Mouse (Mus musculus) forebrain, embryonic 12.5 days (tissue): ENCODE measurements at regions not wholly inside any gene's neighbourhood (a gene's known extent, or its start where the extent isn't known, plus 50 kb on each side); places are given as distances from the start of the nearest gene placed in this dataset.

Experiments used
- ATAC-seq: fragments of 200-750 bp; cut with Nextera tagmentation; 2 replicates; pipeline ENCODE4 v1.8.0; 2017; ENCODE audit warnings: moderate TSS enrichment; ENCODE audit not compliant: low FRiP score
- H3K27ac ChIP-seq: fragments of 300-500 bp; sonication (generic); 2 replicates; pipeline ENCODE4 v1.5.1; 2016; ENCODE audit warnings: mild to moderate bottlenecking
- H3K27me3 ChIP-seq: fragments of 300-500 bp; sonication (generic); 2 replicates; pipeline ENCODE4 v1.6.1; 2016; ENCODE audit warnings: mild to moderate bottlenecking
- H3K36me3 ChIP-seq: fragments of 300-500 bp; sonication (generic); replicated peaks from 2 replicates; pipeline ENCODE4 v1.6.1; 2016; ENCODE audit warnings: mild to moderate bottlenecking
- H3K4me1 ChIP-seq: fragments of 300-500 bp; sonication (generic); 2 replicates; pipeline ENCODE4 v1.6.1; 2016
- H3K4me2 ChIP-seq: fragments of 300-500 bp; sonication (generic); 2 replicates; pipeline ENCODE4 v1.6.1; 2016; ENCODE audit warnings: mild to moderate bottlenecking, moderate library complexity
- H3K4me3 ChIP-seq: fragments of 300-500 bp; sonication (generic); replicated peaks from 2 replicates; pipeline ENCODE4 v1.5.1; 2016; ENCODE audit warnings: mild to moderate bottlenecking
- H3K9ac ChIP-seq: fragments of 300-500 bp; sonication (generic); 2 replicates; pipeline ENCODE4 v1.6.1; 2016; ENCODE audit warnings: mild to moderate bottlenecking
- H3K9me3 ChIP-seq: fragments of 300-500 bp; sonication (generic); 2 replicates; pipeline ENCODE4 v1.6.1; 2016
- WGBS: fragments of 180-500 bp; shearing (Covaris S2); methylation state at CpG from one replicate; pipeline ENCODE4 v1.1.7; 2016; 5-methylcytosine and 5-hydroxymethylcytosine counted together

- WGBS = 65% methylated on average over 4 of the region's 4 CpGs
- H3K4me2 ChIP-seq = no peak overlapping the region
Measured at GRCm38 (mm10) chr12:70767959-70768358, 57.4 kb upstream of the Frmd6 start.

GRCm38 (mm10) chr12:70768745-70769144 is 56.6 kb upstream of the Frmd6 start:
- Histone ChIP-seq H3K36me3 (no peaks in the 10 kb centered on the region), H3K9ac (no peak overlapping the region), H3K4me1 (no peaks in the 10 kb centered on the region), H3K27ac (no peak overlapping the region), H3K4me2 (no peak overlapping the region), H3K27me3 (no peaks in the 10 kb centered on the region), H3K4me3 (no peak overlapping the region), H3K9me3 (no peaks in the 10 kb centered on the region)
- ATAC-seq = no peak
- WGBS = 83% methylated on average over 9 of the region's 9 CpGs

More at GRCm38 (mm10) chr12:70767959-70768358, 57.4 kb upstream of the Frmd6 start:
- Histone ChIP-seq H3K9me3 (no peaks in the 10 kb centered on the region), H3K9ac (no peak overlapping the region), H3K4me1 (no peaks in the 10 kb centered on the region), H3K36me3 (no peaks in the 10 kb centered on the region), H3K27ac (no peak overlapping the region), H3K27me3 (no peaks in the 10 kb centered on the region), H3K4me3 (no peak overlapping the region)
- ATAC-seq = no peak

GRCm38 (mm10) chr12:70769538-70770176 is 55.7 kb upstream of the Frmd6 start:
- Histone ChIP-seq H3K36me3 (no peaks in the 10 kb centered on the region), H3K4me1 (no peaks in the 10 kb centered on the region), H3K4me2 (no peak overlapping the region), H3K9ac (no peak overlapping the region), H3K27me3 (no peaks in the 10 kb centered on the region), H3K27ac (no peak overlapping the region), H3K9me3 (no peaks in the 10 kb centered on the region), H3K4me3 (no peak overlapping the region)
- no peak for ATAC-seq
- 89% methylated on average over 12 of the region's 12 CpGs for WGBS

GRCm38 (mm10) chr12:70774006-70774405 is 51.3 kb upstream of the Frmd6 start:
- H3K27ac ChIP-seq = no peak overlapping the region
- no peak for ATAC-seq
- no peaks in the 10 kb centered on the region for H3K9me3 ChIP-seq
- no peak overlapping the region for H3K4me2 ChIP-seq
- no peaks in the 10 kb centered on the region for H3K4me1 ChIP-seq
- no peak overlapping the region for H3K4me3 ChIP-seq
- WGBS = 89% methylated on average over 5 of the region's 5 CpGs
- no peaks in the 10 kb centered on the region for H3K36me3 ChIP-seq
- no peaks in the 10 kb centered on the region for H3K27me3 ChIP-seq
- no peak overlapping the region for H3K9ac ChIP-seq

GRCm38 (mm10) chr12:70774816-70775591 is 50.3 kb upstream of the Frmd6 start:
- H3K4me3 ChIP-seq = no peak overlapping the region
- no peak for ATAC-seq
- H3K4me1 ChIP-seq = no peaks in the 10 kb centered on the region
- no peaks in the 10 kb centered on the region for H3K36me3 ChIP-seq
- no peaks in the 10 kb centered on the region for H3K9me3 ChIP-seq
- no peaks in the 10 kb centered on the region for H3K27me3 ChIP-seq
- H3K4me2 ChIP-seq = no peak overlapping the region
- 74% methylated on average over 8 of the region's 8 CpGs for WGBS
- H3K9ac ChIP-seq = no peak overlapping the region
- H3K27ac ChIP-seq = no peak overlapping the region
